Mouse (Mus musculus): ENCODE results near the gene Sema3c.

The Sema3c gene

GRCm38 (mm10) chr5:17648865-17649542, 74.9 kb downstream of the Sema3c start:
- DNase-seq (ENCODE audit: low read depth), result no peak

- DNase-seq (ENCODE audit: low read depth), result no peak
Observed at GRCm38 (mm10) chr5:17661223-17661622, 87.1 kb downstream of the Sema3c start.

GRCm38 (mm10) chr5:17671356-17671755, 97.3 kb downstream of the Sema3c start:
- DNase-seq (ENCODE audit: low read depth), result no peak

GRCm38 (mm10) chr5:17680862-17681261, 106.8 kb downstream of the Sema3c start:
- no peak for DNase-seq (ENCODE audit: low read depth)

- DNase-seq (ENCODE audit: low read depth), result no peak
Observed at GRCm38 (mm10) chr5:17689121-17689520, 115.0 kb downstream of the Sema3c start.

GRCm38 (mm10) chr5:17689604-17690003, 115.5 kb downstream of the Sema3c start:
- DNase-seq (ENCODE audit: low read depth), result no peak

- DNase-seq (ENCODE audit: low read depth), result no peak
Observed at GRCm38 (mm10) chr5:17695366-17695765, 121.3 kb downstream of the Sema3c start.

- DNase-seq (ENCODE audit: low read depth), result no peak
Observed at GRCm38 (mm10) chr5:17698905-17699304, 124.8 kb downstream of the Sema3c start.

- no peak for DNase-seq (ENCODE audit: low read depth)
Observed at GRCm38 (mm10) chr5:17704160-17704559, 130.1 kb downstream of the Sema3c start.

GRCm38 (mm10) chr5:17707086-17707485, 133.0 kb downstream of the Sema3c start:
- no peak for DNase-seq (ENCODE audit: low read depth)

GRCm38 (mm10) chr5:17712374-17712773, 138.3 kb downstream of the Sema3c start:
- DNase-seq (ENCODE audit: low read depth), result no peak

- DNase-seq (ENCODE audit: low read depth), result no peak
Observed at GRCm38 (mm10) chr5:17715206-17715605, 141.1 kb downstream of the Sema3c start.

- DNase-seq (ENCODE audit: low read depth), result no peak
Observed at GRCm38 (mm10) chr5:17720011-17720410, 145.9 kb downstream of the Sema3c start.

- DNase-seq (ENCODE audit: low read depth), result no peak
Observed at GRCm38 (mm10) chr5:17724031-17724430, 149.9 kb downstream of the Sema3c start.

GRCm38 (mm10) chr5:17728047-17728446, 154.0 kb downstream of the Sema3c start:
- DNase-seq (ENCODE audit: low read depth), result no peak

GRCm38 (mm10) chr5:17739805-17740204, 165.7 kb downstream of the Sema3c start:
- no peak for DNase-seq (ENCODE audit: low read depth)

GRCm38 (mm10) chr5:17746520-17746919, 172.4 kb downstream of the Sema3c start:
- no peak for DNase-seq (ENCODE audit: low read depth)

GRCm38 (mm10) chr5:17747143-17747542, 173.1 kb downstream of the Sema3c start:
- DNase-seq (ENCODE audit: low read depth), result no peak

GRCm38 (mm10) chr5:17748293-17748692, 174.2 kb downstream of the Sema3c start:
- DNase-seq (ENCODE audit: low read depth), result no peak

- no peak for DNase-seq (ENCODE audit: low read depth)
Observed at GRCm38 (mm10) chr5:17753471-17754005, 179.5 kb downstream of the Sema3c start.

GRCm38 (mm10) chr5:17766006-17766677, 192.1 kb downstream of the Sema3c start:
- peak; percentile 9 for DNase-seq (ENCODE audit: low read depth)

GRCm38 (mm10) chr5:17770328-17770727, 196.2 kb downstream of the Sema3c start:
- DNase-seq (ENCODE audit: low read depth), result no peak

GRCm38 (mm10) chr5:17776571-17776970, 202.5 kb downstream of the Sema3c start:
- DNase-seq (ENCODE audit: low read depth), result peak; percentile 70

All from c-Kit-positive CD71-positive TER-119-negative erythroid progenitor cells, embryonic 14.5 days (primary cell).